Mouse (Mus musculus) CD4-positive, CD25-positive, alpha-beta regulatory T cell, adult 4 months (primary cell): ENCODE data around the gene Kmt2a. TPM values are rescaled to one million over a fixed set of nuclear protein-coding genes. Genes with fewer than 3 reads are reported as not detected.
"Not testable (repeated sequence)": the region's sequence is repeated elsewhere in the genome, so short reads cannot be mapped to it uniquely, and the experiment has no call there.

ENCODE experiments used
- ATAC-seq: one replicate; pipeline ENCODE4 v1.8.0; 2017
- polyA plus RNA-seq, 2 experiments: library from polyadenylated mRNA; unstranded; fragments of 100-300 nt; shearing (Covaris generic); gene quantifications; one replicate each; pipeline ENCODE4 v1.2.1; 2017

The Kmt2a gene
- polyA plus RNA-seq, 2 experiments from 2014 or later, result 34.7 to 41.1 TPM

DNA sequence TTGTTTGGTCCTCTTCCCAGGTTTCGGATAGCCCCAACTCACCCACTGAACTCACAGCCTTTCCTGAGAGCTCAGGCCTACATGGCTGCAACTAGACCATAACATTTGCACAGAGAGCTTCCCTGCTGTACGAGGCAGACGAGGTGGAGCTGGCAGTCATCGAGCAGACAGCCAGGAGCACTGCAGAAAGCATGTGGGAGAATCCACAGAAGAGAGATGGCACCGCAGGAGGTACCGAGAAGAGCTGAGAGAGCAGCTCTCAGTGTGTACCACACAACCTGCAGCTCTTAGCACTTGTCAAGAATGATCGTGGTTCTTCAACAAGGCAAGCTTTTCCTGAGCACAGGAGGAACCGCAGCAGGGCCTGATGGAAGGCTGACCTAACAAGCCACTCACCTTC is 66.9 kb downstream of the Kmt2a start:
- no peak for ATAC-seq

DNA sequence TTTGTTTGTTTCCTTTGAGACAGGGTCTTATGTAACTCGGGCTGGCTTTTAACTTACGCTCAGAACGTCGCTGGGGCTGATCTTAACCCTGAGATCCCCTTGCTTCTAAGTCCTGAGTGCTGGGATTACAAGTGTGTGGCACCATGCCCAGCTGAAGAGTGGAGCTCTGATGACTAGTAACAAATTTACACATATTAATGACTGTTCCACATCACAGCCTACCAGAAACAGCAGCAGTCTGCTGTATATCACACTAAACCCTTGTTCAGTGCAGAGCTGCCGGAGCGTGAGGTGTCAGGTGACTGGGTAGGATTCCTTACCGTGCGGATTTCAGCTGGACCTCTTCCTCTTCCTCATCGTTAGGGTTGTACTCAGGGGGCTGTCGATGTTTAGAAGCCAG is 70.8 kb downstream of the Kmt2a start:
- ATAC-seq, result no peak

DNA sequence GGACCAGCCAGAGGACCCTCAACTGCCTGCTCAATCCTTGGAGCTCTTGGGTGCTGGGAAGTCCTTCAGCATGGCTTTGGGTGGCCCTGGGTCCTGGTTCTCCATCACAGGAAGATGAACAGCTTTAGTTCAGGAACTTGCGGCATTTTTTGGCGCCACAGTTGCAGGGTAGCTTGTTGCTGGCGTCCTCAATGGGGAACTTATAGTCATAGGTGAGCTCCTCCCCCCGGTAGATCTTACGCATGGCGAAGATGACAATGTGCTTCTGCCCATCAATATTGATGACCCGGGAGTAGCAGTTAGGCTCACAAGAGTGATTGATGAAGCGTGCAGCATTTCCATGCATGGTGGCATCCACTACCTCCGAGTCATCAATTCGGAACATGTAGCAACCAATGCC is 73.3 kb downstream of the Kmt2a start:
- no peak for ATAC-seq

DNA sequence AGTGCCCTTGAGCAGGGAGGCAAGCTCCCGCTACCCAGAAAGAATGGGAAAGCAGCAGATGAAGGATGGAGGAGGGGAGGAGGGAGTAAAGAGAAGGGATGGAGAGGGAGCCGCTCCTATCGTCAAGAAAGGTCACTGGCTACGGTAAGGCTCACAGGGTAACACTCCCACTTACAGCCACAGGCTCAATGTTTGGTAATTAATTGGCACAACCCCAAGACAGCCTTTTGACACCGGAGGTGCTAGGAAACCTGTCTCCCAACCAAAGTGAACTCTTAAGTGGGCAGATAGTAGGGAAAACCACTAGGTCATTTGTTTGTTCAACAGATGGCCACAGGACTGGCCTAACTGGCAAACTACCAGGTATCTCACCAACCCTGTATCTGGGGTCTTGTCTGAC is 74.0 kb downstream of the Kmt2a start:
- ATAC-seq, result no peak

DNA sequence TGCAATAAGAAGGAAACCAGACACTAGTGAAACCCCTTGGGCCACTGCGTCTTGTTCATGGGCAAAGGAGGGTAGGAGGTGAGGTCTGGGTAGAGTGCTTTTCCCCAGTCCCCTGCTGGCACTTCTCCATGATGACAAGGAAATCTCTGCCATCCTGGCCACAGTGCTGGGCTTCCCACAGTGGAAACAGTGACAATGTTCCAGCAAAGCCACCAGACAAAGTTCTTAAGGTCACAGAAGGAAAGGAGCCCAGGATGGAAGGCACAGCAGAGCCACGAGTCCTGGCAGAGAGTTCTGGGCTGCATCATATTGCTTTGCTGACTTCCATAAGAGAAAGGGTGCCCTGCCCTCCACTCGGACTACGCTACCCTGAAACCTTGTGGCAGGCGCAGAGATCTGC is 75.6 kb downstream of the Kmt2a start:
- ATAC-seq, result no peak

DNA sequence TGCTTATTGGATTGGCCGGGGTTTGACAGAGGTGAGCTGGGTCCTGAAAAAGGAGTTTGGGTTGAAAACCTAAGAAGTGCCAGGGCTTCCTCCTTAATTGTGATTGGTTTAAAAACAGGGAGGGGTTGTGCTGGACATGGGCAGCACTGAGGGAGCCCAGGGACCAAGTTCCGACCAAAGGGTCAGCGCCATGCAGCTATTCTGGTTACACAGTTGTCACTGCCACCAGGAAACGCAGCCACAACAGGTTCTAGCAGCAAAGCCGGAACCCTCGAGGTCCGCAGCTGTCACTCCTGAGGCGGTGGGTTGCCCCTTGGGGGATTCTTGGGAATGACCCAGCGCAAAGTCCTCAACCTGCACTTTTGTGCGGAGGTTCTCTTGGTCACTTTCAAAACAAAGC is 76.4 kb downstream of the Kmt2a start:
- no peak for ATAC-seq

DNA sequence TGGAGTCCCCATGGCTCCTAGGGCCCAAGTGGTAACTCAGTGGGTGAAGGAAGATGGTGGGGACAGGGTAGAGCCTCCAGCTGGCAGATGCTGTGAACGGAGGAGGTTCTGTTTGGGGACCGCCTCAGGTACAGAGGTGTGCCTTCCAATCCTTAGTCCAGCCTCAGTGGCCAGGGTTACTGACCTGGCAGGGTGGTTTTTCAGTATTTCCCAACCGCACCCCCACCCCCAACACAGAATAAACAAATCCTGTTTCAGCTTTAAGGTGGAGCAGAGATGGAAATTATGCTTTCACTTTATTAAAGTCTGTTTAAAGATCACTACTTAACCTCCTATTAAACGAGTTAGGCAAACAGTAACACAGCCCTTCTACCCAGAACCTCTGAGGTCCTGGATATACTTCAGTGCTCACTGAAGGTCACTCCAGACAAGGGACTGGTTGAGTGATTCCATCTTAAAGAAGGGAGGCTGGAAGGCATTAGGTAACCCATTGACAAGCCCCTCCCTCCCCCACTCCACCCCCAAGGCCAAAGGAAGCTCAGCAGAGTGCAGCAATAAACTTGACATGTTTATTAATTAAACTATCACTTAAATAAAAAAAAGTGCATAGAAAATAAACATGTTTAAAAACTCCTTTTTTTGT is 78.2 kb downstream of the Kmt2a start, which contains the start of gene Ttc36:
Gene Ttc36, minus strand, starts transcription at position 265 of the 643 bp plus-strand sequence.
- no peak for ATAC-seq

DNA sequence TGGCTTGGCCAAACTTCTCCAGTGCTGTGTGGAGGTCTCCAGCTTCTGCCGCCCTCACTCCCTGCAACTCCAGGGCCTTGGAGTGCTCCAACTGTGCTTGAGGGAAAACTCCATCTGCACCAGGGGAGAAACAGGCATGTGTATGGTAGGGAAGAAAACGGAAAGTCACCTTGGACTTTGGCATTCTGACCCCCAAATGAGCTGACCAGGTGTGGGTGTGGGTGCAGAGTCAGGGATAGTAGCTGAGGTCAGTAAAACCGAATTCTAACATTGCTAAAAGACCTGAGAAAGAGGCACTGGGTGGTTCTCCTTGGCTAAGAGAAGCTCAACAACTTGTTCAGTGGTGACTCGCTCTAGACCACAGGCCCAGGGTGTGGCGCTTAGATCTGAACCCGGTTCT is 79.4 kb downstream of the Kmt2a start:
- ATAC-seq, result no peak

DNA sequence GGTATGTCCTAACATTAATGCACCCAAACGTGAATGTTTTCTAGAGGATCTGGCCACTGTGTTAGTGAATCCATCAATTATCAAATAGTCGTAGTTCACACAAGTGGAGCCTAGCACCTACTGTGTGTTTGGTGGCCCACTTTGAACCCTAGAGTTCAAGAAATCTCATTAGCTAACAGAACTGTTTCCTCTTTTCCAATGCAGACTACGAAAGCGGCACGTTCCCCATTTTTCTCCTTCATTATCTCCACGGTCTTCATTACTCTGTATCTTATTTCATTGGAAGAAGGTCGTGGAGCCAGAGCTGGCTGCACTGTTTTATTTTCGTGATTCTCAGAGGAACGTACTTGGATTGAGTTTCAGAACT is 81.2 kb downstream of the Kmt2a start:
- ATAC-seq, result no peak

DNA sequence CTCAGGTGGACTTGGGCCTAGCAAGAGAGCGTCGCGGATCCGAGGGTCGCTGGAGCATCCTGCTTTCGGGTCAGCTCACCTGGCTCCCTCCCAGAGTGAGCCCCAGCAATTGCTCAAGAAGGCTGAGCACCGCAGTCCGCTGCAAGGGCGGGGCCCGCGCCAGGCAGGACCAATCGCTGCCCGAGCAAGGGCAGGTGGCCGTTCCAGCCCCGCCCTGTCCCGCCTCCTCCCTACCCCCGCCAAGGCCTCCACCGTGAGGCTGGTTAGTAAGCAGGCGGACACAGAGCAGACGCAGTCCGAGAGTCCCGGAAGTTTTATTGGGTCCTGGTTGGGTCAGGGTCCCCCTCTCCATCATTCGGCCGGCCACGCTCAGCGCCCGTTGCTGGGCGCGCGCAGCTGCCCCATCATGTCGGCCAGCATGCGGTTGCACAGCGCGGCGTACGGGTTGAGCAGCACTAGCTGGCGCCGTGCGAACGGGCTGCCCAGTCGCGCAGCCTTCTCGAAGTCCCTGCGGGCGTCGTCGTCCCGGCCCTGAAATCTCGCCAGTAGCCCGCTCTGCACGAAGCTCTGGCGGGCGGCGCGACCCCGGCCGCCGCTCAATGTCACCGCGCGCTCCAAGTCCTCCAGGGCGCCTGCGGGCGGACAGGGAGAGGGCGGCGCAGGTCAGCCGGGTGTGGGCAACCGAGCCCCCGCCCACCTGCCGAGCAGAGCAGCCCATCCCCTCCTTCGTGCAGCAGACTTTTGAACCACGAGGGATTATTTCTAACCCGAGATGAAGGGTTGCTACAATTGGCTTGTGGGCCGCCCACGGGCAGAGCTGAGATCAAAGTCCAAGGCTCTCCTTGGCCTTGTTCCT is 81.8 kb downstream of the Kmt2a start, which contains the start of gene Tmem25:
Gene Tmem25, minus strand, starts transcription at position 206 of the 856 bp plus-strand sequence.
- peak; percentile 82 for ATAC-seq

DNA sequence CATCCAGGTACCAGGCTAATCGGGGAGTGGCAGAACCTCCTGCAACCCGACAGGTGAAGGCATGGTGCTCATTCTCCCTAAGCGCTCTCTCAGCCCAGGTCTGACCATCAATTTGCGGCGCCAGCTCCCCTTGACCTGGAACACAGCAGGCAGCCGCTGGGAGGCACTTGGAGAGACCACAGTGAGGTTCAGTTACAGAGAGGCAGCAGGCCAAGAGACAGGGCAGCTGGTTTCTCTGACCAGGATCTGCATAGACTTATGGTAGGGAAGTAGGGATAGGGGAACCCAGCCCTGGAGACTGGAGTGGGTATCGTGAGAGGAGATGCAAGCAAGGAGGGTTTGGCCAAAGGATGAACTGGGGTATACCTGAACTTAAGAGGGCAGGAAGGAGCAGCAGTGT is 82.8 kb downstream of the Kmt2a start:
- ATAC-seq, result no peak

DNA sequence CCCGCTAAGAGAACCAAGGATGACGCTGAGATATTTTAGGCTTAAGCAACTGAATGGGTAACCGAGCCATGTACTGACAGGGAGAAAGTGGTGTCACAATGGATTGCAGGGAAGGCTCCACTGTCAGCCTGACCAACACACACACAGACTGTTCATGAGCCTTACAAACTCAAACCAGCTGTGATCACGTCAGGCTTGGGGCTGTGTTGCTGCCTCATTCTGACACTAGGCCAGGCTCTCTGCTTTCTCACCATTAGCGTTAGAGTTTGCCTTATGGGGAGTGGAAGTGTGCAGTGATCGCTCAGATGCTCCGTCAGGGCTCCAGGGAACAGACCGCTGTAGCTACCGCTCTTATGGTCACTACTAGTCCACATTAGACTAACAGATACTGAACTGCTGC is 88.3 kb downstream of the Kmt2a start:
- ATAC-seq, result no peak

DNA sequence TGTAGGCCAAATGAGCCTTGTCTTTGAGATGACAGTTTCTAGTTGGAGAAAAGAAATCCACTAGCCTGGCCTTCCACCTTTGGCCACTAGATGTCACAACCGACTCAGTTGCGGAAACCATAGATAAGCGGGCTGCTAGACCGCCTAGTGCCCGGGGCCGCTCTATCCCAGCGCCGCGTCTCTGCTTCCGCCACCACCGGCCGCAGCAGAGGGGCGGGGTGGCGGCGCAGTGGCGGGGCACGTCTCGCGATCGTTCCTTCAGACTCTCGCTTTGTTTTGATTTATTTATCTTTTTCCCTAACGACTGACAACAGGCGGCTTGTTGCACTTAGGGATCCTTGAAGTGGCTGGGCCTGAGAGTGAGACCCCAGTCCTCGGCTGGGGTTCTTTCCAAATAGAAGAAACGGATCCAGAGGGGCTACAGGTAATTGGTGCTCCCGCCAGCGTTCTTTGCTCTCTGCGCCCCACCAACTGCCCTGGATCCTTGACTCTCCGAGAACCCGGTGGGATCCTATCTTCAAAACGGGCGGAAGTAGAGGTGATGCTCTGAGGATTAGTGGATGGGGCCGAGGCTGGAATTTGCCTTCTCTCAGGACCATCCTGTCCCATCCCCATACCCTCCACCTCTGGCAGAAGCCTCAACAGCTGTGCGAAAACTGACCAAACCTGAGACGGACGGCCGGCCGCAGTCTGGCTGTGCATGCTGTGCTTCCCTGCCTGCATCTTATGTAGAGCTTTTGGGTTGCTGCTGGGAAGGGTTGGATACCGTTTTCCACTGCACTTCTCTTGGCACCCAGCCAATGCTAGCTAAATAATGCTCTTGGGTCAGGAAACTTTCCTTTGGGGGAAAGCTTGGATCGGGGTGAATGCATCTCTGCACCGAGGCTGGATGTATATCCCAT is 108.1 kb downstream of the Kmt2a start:
- ATAC-seq, result peak; percentile 97

DNA sequence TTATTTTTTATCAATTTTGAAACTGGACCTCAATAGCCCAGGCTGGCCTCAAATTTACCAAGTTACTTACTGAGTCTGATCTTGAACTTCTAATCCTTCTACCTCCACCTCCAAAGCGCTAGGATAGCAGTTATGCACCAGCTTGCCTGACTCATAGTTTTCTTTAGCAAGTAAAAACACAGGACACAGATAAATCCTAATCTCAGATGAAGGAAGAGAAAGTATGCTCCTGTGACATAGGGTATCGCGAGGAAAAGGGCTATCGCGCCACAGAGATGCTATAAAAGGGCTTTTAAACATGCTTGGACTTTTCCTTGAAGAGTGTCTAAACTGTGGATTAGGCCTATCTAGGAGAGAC is 108.7 kb downstream of the Kmt2a start:
- peak; percentile 12 for ATAC-seq

DNA sequence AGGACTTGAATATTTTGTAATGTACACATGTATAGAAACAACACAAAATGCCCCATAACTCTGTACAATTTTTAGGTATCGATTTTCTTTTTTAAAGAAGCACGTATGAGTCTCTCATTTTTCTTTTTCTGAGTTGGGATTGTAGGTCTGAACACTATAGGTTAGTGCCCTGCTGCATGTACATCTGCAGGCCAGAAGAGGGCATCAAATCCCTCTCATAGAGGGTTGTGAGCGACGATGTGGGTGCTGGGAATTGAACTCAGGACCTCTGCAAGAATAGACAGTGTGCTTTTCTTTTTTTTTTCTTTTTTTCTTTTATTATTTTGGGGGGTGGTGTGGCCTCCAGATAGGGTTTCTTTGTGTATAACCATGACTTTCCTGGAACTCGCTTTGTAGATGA is 109.7 kb downstream of the Kmt2a start:
- no peak for ATAC-seq

DNA sequence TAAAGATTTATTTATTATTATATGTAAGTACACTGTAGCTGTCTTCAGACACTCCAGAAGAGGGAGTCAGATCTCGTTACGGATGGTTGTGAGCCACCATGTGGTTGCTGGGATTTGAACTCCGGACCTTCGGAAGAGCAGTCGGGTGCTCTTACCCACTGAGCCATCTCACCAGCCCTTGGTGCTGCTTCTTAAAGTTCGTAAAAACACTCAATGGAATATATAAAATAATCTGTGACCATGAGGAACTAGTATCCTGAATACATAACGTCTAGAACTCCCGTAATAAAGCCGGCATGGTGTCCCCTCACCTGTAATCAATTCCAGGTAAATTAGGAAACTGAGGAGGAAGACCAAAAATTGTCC is 113.1 kb downstream of the Kmt2a start:
- ATAC-seq, result not testable (repeated sequence)

DNA sequence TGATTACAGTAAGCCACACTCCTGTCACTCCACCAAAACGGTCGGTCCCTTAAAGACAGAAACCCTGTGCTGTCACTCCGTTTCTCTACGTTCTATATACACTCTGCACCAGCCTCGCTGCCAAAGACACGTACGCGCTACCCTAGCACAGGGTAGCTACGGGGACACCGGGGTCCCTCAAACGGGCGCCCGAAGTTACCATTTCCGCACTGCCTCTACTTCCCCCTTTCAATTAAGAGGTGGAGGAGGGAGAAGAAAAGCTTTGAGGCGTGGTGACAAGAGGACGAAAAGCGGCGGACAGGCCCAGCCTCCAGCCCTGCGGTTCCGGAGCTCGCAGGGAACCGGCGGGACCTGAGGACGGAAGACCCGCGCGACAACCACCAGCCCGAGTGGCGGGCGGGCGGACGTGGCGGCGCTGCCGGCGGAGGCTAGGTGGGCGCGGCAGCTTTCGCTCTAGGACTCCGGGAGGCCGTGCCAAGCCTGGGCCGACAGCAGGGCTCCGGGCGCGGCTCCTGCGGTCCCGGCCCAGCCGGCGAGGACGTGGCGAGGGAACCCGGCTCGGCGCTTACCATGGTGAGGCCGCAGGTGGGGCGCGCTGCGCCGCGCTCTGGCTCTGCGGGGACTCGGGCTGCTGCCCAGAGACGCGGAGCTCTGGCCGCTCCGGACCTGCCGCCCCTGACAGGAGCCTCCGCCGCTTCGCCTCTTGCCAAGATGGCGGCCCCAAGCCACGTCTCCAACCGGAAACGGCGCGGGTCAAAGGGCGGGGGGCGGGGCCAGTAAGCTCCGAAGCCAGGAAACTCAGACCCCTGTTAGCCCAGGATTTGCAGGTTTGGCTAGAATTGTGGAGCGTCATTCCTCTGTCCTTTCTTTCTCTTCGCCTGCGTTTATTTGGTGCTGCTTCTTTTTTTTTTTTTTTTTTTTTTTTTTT is 113.7 kb downstream of the Kmt2a start, which contains the start of the genes Arcn1 and Ift46:
Gene Arcn1, minus strand, starts transcription at position 745 of the 928 bp plus-strand sequence.
Gene Ift46, plus strand, starts transcription at position 808 of the 928 bp plus-strand sequence.
- ATAC-seq, result peak; percentile 78

DNA sequence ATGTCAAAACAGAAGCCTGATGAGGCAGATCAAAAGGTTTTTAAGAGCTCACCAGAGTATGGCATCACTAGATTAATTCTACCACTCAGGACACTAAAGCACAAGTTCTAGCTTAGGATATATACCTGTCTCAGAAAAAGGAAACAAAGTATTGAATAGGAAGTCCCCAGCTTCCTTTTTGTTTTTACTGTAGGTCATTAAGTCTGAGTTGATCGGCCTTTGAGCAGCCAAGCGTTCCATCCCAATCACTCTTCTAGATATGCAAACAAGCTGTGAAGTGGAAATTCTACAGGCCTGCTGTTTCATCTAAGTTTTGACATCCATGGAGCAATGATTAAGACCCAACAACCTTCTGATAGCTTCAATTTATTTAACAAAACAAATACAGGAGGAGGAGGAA is 120.2 kb downstream of the Kmt2a start:
- ATAC-seq, result no peak
